Mouse (Mus musculus) intestine, postnatal 0 days (tissue): ENCODE results near the gene 4930430A15Rik. TPM values are rescaled to one million over a fixed set of nuclear protein-coding genes. Genes with fewer than 3 reads are reported as not detected.

ENCODE experiments used
- ATAC-seq: fragments of 200-750 bp; cut with Nextera tagmentation; 2 replicates; pipeline ENCODE4 v1.8.0; 2017; ENCODE audit warnings: mild to moderate bottlenecking, moderate TSS enrichment, moderate library complexity
- H3K27ac ChIP-seq: fragments of 300-500 bp; sonication (generic); 2 replicates; pipeline ENCODE4 v1.5.1; 2014; ENCODE audit warnings: mild to moderate bottlenecking, low read depth, low read length, moderate library complexity
- H3K27me3 ChIP-seq: fragments of 300-500 bp; sonication (generic); replicated peaks from 2 replicates; pipeline ENCODE4 v1.6.1; 2014; ENCODE audit warnings: low read length, mixed read lengths; ENCODE audit not compliant: control insufficient read depth, insufficient read depth
- H3K36me3 ChIP-seq: fragments of 300-500 bp; sonication (generic); 2 replicates; pipeline ENCODE4 v1.6.1; 2014; ENCODE audit warnings: mild to moderate bottlenecking, moderate library complexity; ENCODE audit not compliant: control insufficient read depth, insufficient read depth
- H3K4me1 ChIP-seq: fragments of 300-500 bp; sonication (generic); replicated peaks from 2 replicates; pipeline ENCODE4 v1.6.1; 2014; ENCODE audit warnings: antibody characterized with exemption, low read length, mixed read lengths; ENCODE audit not compliant: control insufficient read depth, insufficient read depth
- H3K4me2 ChIP-seq: fragments of 300-500 bp; sonication (generic); replicated peaks from 2 replicates; pipeline ENCODE4 v1.6.1; 2014; ENCODE audit warnings: low read depth, mild to moderate bottlenecking, moderate library complexity
- H3K4me3 ChIP-seq: fragments of 300-500 bp; sonication (generic); 2 replicates; pipeline ENCODE4 v1.5.1; 2014; ENCODE audit warnings: low read depth, low read length
- H3K9ac ChIP-seq: fragments of 300-500 bp; sonication (generic); 2 replicates; pipeline ENCODE4 v1.6.1; 2014; ENCODE audit warnings: mild to moderate bottlenecking, low read depth, low read length
- H3K9me3 ChIP-seq: fragments of 300-500 bp; sonication (generic); 2 replicates; pipeline ENCODE4 v1.6.1; 2016; ENCODE audit warnings: mixed run types; ENCODE audit not compliant: control insufficient read depth
- CTCF ChIP-seq: sonication (generic); IDR thresholded peaks from 2 replicates; pipeline ENCODE4 v1.5.1; 2016; ENCODE audit warnings: low read depth, mild to moderate bottlenecking, control low read depth, antibody characterized with exemption, moderate library complexity
- WGBS: fragments of 180-500 bp; shearing (Covaris S2); extraction: QIAGEN DNeasy Blood & Tissue Kit; methylation state at CpG from one replicate; pipeline ENCODE4 v1.1.7; 2014; 5-methylcytosine and 5-hydroxymethylcytosine counted together
- polyA plus RNA-seq: library from polyadenylated mRNA; unstranded; fragments of >200 nt; fragmentation: Nextera tagmentation; extraction: Ambion mirVana; gene quantifications from 2 replicates; pipeline ENCODE4 v1.2.1, GENCODE M21; 2015

Gene 4930430A15Rik
- polyA plus RNA-seq, 1 experiment from 2014 or later: not detected

DNA sequence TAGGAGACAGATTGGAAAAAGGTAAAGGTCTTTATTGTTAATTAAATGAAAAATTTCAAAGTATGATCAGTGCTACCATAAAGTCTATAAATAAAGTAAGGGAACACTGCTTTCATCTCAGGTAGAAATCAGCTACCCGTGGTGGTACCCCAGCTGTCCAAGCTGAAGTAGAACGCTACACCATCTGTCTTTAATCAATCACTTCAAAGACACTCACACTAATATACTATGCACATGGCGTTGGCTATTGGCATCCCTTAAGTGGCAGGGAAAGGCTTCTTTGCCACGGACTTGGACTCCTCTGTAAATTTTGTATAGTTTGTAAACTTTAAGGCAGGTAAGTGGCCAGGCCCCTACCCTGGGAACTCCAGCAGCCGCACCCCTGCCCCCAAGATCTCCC, 93.7 kb downstream of the 4930430A15Rik start:
- Histone ChIP-seq H3K27me3 (no peaks in the 10 kb centered on the region), H3K9me3 (no peaks in the 10 kb centered on the region), H3K27ac (no peak overlapping the region), H3K36me3 (no peaks in the 10 kb centered on the region), H3K9ac (no peak overlapping the region), H3K4me3 (no peak overlapping the region), H3K4me2 (no peak overlapping the region), H3K4me1 (no peaks in the 10 kb centered on the region)
- 66% methylated on average over 5 of the region's 5 CpGs for WGBS
- no peak for ATAC-seq
- no peak for TF ChIP-seq CTCF

Other genes with a start within 250 kb of the 4930430A15Rik start
- not detected in 2 replicates for gene Gm13941, start 123.6 kb downstream of the 4930430A15Rik start, polyA plus RNA-seq
- not detected in 2 replicates for gene Gm15130, start 76.7 kb downstream of the 4930430A15Rik start, polyA plus RNA-seq
- gene Olfr1275, start 5.7 kb upstream of the 4930430A15Rik start, polyA plus RNA-seq: not detected in 2 replicates
- gene Olfr1276, start 24.9 kb upstream of the 4930430A15Rik start, polyA plus RNA-seq: not detected in 2 replicates
- gene Olfr1277, start 44.5 kb upstream of the 4930430A15Rik start, polyA plus RNA-seq: not detected in 2 replicates
- not detected in 2 replicates for gene Olfr1278, start 60.5 kb upstream of the 4930430A15Rik start, polyA plus RNA-seq
- not detected in 2 replicates for gene Olfr1279, start 71.0 kb upstream of the 4930430A15Rik start, polyA plus RNA-seq
- not detected in 2 replicates for gene Olfr1280, start 84.4 kb upstream of the 4930430A15Rik start, polyA plus RNA-seq
- gene Olfr1281, start 96.9 kb upstream of the 4930430A15Rik start, polyA plus RNA-seq: not detected in 2 replicates
- not detected in 2 replicates for gene Olfr1282, start 106.5 kb upstream of the 4930430A15Rik start, polyA plus RNA-seq
- gene Olfr1283, start 137.2 kb upstream of the 4930430A15Rik start, polyA plus RNA-seq: not detected in 2 replicates
- not detected in 2 replicates for gene Olfr1284, start 145.9 kb upstream of the 4930430A15Rik start, polyA plus RNA-seq
- gene Olfr1286, start 193.5 kb upstream of the 4930430A15Rik start, polyA plus RNA-seq: not detected in 2 replicates
- not detected in 2 replicates for gene Olfr1287, start 219.5 kb upstream of the 4930430A15Rik start, polyA plus RNA-seq
- gene Olfr1288, start 244.5 kb upstream of the 4930430A15Rik start, polyA plus RNA-seq: not detected in 2 replicates